Mouse (Mus musculus): ENCODE data around the gene Pdgfra.

The Pdgfra gene

GRCm38 (mm10) chr5:75214520-75214919, 62.4 kb downstream of the Pdgfra start:
- DNase-seq (ENCODE audit: low spot score) = no peak

- DNase-seq (ENCODE audit: low spot score) = no peak
These were observed 62.8 kb downstream of the Pdgfra start for GRCm38 (mm10) chr5:75214929-75215328.

GRCm38 (mm10) chr5:75215678-75216256, 63.7 kb downstream of the Pdgfra start:
- DNase-seq (ENCODE audit: low spot score) = no peak

- DNase-seq (ENCODE audit: low spot score) = no peak
These were observed 69.5 kb downstream of the Pdgfra start for GRCm38 (mm10) chr5:75221610-75222009.

- no peak for DNase-seq (ENCODE audit: low spot score)
These were observed 70.6 kb downstream of the Pdgfra start for GRCm38 (mm10) chr5:75222491-75223265.

GRCm38 (mm10) chr5:75238363-75238762, 86.3 kb downstream of the Pdgfra start:
- DNase-seq (ENCODE audit: low spot score) = no peak

- DNase-seq (ENCODE audit: low spot score) = no peak
These were observed 87.1 kb downstream of the Pdgfra start for GRCm38 (mm10) chr5:75238928-75239777.

- no peak for DNase-seq (ENCODE audit: low spot score)
These were observed 95.1 kb downstream of the Pdgfra start for GRCm38 (mm10) chr5:75247070-75247740.

Measured in ovary, adult 18-20 months (tissue).